Mouse (Mus musculus) monocyte, adult 2 months (primary cell): ENCODE measurements around the gene Patz1.

Experiments used
- DNase-seq, 2 experiments: peaks; one replicate each; pipeline ENCODE4 v3.0.0; 2022; ENCODE audit warnings: low spot score in 2 of 2, low read depth in 1 of 2

The Patz1 gene

DNA sequence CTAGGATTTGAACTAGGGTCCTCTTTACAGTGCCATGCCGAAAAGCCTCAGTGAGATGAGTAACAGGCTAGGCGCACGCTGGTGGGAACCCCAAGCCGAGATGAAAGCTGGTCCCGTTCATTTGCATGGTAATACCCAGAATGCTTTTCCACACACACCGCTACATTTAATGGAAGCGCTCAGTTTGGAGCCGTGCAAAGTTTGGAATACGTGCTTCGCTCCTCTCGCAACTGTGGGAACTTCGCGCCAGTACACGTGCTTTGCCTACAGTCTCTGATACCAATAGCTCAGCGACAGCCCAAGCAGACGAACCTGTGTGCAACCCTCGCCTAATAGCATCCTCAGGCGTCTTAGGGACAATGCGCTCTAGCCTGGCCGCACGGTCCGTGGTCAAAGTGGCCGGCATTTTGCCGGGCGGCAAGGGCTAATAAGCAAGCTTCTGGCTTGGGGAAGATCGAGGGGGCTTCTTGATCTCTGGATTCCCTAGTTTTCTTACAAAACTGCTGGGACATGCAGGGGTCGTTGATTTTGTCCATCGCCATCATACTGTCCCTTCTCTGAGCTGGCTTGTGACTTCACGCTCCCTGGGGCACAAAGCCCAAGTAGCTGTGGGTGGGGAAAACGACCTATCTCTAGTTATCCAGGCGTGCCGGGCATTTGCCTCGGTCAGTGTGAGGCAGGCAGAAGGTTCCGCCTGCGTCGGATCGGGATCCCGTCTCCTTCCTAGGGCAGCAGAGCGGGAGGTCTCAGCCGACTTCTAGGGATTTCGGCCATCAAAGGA lies at the start of gene Patz1:
Gene Patz1, plus strand, starts transcription at position 354 of the 781 bp plus-strand sequence.
- peak in 1 of 2 experiments; percentile 12 for DNase-seq

DNA sequence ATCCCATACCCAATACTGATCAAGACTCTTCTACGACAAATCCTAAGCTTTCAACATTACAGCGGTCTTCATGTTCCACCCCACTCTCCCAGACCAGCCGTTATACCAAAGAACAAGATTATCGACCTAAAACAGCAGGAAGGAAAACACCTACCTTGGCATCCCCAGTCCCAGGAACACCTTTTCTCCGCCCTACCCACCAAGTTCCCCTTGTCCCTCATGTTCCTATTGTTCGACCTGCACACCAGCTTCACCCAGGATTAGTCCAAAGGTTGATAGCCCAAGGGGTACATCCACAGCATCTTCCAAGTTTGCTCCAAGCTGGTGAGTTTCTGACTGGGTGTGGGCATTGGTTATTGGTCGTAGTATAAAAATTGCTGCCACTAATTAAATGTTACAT lies 46.3 kb upstream of the Patz1 start:
- DNase-seq = no peak

DNA sequence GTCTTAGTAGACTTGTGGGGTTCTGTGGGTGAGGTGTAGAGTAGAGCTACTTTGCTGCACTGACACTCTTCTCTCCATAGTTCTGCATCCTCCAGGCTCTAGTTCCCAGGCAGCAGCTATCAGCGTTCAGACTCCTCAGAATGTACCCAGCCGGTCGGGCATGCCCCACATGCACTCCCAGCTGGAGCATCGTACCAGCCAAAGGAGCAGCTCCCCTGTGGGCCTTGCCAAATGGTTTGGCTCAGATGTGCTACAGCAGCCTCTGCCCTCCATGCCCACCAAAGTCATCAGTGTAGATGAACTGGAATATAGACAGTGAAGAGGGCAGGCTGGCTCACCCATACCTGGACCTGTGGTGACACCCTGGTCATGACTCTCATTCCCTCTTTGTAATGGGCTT lies 44.9 kb upstream of the Patz1 start:
- no peak for DNase-seq

DNA sequence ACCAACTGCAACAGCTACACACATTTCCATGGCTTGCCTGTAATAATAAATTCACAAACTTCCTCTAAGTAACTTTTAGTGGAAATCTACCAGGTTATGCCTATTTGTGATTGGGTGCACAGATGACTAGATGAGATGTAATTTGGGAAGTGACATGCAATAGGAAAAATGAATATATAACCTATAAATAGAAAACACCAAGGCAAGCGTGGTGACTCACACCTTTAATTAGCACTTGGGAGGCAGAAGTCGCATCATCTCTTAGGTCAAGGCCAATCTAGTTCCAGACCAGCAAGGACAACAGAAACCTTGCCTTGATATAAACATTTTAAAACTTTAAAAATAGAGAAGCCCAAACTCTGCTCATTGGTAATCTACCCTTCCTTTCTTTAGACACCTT lies 41.3 kb upstream of the Patz1 start:
- no peak for DNase-seq

DNA sequence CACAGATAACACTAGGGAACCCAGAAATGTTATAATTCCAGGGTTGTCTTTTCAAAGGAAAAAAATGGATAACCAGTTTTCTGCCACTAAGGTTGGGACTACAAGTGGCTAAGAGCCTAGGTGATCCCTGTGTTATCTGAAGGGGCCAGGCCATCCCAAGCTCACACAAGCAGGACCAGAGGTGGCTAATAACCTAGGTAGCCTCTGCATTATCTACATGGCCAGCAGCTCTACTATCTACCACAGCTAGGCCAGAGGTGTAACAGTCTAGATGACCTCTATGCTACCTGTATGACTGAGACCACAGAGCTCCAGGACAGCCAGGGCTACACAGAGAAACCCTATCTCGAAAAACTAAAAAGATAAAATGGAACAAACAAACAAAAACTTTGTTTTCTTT lies 29.1 kb upstream of the Patz1 start:
- DNase-seq = no peak

DNA sequence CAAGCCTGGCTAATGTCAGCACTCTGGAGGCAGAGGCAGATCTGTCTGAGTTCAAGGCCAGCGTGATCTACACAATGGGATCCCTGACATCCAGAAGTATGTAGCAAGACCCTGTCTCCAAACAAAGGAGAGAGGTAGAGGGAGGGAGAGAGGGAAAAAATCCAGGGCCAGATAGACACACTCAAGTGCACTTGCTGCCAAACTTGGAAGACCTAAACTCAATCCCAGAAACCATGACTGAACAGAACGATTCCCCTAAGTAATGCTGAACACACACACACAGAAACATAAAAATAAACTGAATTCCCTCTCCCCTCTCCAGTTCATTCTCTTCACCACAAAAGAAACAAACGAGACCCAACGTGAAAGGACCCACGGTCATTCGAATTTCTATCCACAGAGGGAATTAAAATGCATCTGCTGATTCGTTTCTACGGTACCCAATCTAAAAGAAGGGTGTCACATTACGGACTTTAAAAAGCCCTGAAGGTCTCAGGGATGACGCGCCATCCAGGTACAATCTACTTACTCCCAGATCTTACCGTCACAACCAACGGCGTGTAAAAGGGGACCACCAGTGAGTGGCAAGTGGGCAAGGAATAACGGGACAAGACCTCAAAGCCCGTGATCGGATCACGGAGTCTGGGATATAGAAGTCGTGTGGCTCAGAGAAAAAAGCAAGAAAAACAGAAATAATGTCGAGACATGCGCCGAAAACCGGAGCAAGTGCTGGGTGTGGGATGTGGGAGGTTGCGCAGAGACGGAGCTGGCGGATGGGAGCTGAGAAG lies 23.2 kb upstream of the Patz1 start:
- no peak for DNase-seq

DNA sequence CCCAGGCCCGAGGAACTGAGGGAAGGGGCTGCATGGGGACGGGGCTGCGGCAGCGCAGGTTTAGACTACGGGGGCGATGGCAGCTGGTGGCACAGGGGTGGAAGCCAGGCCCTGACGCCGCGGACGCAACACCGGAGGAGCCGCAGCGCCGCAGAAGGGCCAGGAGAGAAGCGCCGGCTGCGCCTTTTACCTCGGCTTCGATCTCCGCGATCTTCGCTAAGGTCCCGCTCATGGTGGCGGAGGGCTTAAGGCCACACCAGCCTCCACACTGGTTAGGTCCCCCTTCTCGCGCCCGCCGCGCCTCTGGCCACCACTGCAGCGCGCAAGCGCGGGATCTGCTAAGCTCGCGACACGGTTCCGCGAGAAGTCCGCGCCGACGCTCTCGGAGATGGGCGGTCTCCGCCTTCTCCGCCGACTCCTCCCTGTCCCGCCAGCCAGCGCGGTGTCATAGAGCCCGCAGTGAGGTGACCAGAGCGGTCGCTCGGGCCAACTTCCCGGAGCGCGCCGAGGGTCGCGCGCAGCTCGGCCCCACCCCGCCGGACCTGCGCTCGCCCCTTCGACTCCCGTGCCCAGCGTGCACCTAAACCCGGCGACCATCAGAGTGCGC lies 22.5 kb upstream of the Patz1 start, which contains the start of gene Drg1:
Gene Drg1, minus strand, starts transcription at position 337 of the 607 bp plus-strand sequence.
- DNase-seq = peak; percentile 67 to 86

DNA sequence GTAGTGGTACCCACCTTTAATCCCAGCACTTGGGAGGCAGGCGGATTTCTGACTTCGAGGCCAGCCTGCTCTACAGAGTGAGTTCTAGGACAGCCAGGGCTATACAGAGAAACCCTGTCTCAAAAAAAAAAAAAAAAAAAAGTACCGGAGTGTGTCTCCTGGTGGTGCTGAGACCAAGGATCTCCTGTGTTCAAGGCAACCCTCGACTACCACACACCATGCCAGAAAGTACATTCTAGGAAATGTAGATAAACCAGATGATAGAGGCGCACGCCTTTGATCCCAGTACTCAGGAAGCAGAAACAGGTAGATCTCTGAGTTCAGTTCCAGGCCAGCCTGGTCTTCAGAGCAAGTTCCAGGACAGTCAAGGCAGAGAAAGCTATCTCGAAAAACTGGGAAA lies 21.5 kb upstream of the Patz1 start:
- no peak for DNase-seq

DNA sequence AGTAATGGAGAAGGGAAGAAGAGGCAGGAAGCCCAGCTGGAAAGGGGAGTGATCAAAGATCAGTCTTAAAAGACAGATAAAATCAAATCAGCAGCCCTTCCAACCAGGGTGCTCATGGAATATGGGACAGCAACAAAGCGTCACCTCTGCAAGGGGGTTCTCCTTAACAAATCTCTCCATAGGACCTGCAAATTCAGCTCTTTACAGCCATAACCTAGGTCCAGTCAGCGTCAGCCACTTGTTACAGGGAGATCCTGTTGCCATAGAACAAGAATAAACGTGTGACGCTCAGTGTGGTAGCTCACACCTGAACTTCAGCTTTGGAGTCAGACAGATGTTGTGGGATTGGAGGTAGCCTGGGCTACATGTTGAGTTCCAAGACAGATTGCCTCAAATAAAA lies 19.4 kb upstream of the Patz1 start:
- no peak for DNase-seq

DNA sequence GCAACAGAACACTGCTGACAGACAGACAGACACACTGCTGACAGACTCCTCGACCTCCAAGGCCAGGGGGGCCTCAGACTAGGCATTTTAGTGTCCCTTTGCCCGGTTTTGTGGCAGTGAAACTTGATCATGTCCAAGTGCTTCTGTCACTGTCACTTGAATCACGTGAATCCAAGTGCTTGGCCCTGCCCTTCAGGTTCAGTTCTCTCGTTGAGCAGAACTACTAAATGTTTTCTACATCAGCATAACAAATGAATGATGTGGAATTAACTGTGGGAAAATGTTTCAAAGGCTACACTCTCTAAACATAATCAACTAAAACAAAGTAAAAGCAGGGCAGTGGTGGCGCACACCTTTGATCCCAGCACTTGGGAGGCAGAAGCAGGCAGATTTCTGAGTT lies 10.3 kb upstream of the Patz1 start:
- DNase-seq = no peak

DNA sequence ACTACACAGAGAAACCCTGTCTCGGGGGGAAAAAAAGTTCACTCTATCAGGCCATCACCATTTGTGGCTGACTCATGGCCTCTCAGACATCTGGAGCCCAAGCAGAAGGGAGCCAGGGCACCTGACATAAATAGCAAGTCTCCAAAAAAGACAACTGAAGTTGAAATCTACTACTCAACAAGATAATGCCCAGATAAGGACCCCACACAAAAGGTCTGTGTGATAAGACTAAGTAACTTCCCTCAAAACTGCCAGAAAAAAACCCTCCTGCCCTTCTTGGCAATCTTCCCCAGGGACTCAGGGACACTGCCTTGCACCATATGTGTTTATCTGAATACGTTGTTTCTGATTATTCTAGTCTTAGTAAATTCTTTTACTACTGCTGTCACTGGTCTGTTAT lies 8.9 kb upstream of the Patz1 start:
- no peak for DNase-seq

DNA sequence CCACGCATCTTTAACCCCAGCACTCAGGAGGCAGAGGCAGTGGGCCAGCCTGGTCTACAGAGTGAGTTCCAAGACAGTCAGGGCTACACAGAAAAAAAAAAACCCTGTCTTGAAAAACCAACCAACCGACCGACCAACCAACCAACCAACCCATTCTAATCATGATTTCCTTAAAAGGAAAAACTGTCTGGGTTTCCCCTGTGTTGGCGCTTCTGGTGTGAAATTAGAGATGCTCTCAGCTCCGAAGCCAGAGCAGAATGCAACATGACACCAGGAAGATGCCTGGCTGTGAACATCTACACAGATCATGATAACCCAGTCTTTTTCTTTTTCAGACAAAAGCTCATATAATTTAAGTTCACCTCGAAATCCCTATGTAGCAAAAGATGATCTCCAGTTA lies 5.8 kb upstream of the Patz1 start:
- no peak for DNase-seq

DNA sequence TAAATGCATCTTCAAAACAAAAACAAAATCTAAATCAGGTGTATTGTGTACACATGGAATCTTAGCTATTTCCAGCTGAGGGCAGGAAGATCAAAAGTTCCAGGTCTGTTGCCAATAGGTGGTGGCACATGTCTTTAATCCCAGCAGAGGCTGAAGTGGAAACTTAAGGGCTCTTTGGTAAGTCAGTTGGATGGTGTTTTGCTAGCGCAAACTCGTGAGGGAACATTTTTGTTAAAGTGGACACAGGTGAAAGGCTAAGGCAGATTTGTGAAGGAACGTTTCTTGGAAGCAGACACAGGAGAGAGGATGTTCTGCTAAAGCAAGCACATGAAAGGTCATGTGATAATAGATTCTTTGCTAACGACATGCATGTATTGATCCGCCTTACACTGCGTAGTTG lies 5.0 kb upstream of the Patz1 start:
- no peak for DNase-seq

DNA sequence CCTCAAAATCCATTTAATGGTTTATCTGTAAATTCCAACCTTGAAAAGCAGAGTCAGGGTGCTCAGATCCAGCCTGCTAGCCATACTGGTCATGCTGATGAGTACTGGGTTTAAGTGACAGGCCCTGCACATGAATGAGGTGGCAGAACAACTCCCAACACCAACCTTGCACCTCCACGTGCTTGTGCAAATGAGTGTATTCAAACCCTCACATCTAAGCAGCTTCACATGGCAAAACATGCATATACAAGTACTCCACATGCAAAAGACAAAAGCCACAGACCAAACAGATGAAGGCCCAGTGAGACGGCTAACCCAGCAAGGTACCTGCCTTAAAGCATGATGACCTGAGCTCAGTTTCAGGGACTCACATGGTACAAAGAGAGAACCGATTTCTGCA lies 2.7 kb upstream of the Patz1 start:
- DNase-seq = no peak

DNA sequence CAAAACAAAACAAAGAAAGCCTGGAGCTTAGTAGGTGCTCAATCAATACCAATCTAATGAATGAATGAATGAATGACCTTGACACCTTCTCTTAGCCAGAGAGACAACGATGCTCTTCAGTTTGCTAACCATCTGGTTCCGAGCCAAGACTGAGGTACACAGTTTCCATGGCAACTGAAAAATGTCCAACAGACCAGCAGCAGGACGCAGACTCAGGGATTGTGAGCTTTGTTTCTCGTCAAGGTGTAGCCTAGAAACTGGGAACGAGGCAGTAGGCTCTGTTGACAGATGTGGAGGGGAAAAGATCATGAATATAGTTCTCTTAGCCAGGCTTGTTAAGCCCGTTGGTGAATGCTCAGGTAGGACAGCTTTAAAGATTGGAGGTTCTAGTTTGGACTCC lies 1.5 kb upstream of the Patz1 start:
- DNase-seq = no peak

DNA sequence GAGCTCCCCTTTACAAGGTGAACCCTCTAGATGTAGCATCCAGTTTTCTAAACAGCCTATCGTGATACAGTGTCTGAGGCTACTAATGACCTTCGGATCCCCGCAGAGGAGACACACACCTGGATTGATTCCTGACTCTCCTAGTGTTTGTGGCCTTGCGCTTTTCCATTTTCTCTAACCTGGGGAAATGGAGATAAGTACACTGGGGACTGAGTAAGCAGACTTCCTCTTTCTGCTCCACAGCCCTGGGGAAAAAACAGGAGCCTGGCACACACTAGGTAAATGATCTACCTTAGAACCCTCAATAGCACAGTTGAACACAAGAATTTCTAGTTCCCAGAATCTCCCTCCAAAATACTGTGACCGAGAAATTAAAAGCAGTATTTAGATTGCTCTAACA lies 753 bp upstream of the Patz1 start:
- DNase-seq = no peak

DNA sequence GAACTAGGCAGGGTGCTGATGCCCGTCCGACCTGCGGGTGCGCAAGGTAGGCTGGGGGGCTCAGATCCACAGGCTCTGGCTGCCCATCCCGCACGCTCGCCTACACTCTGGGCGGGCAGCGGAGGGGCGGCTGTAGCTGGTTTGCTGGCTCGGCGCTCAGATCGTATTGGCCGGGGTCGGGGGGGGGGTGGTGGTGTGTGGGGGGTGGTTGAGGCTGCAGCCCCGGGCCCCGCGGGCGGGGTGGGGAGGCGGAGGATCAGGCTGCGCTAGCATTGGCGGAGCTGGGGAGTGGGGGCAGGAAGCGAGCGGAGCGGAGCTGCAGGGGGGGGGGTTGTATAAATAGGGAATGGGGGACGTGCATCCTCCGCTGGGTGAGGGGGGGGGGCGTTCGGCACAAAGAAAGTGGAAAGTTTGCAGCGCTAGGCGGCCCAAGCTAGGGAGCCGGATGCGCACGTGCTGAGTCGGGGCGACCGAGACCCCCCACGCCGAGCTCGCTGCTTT lies 678 bp downstream of the Patz1 start:
- no peak for DNase-seq

DNA sequence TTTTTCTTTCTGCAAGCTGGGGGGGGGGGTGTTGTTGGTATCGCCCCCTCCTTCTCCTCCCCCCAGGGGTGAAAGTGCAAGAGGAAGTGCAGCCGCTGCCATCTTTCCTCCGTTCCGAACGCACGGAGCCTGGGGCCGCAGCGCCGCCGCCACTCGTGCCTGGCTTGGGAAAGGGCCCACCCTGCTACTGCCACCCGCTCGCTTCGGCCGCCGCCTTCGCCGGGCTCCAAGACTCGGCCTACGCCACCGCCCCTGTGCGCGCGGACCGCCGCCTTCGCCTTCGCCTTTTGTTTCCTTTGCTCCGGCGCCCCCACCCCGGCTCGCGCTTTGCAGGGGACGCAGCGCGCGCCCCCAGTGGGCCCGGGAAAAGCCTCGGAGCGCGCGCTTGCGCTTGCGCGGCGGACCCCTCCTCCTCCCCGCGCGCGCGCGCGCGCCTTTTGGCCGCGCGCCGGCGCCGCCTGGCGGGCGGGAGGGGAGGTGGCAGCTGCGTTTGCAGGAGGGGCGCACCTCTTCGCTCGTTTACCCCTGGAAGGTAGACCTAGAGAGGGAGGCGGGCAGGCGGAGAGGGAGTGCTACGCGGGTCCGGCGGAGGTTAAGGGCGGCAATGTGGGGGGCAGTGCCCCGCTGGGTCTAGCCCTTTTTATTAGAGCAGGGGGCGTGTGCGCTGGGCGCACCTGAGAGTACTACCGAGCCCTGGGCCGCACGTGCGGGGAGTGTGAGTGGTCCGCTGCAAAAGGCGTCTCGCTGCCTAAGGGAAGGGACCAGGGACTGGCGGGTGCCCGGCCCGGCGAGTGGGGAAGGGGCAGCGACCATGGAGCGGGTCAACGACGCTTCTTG lies 1.3 kb downstream of the Patz1 start:
- DNase-seq = peak; percentile 20 to 69

DNA sequence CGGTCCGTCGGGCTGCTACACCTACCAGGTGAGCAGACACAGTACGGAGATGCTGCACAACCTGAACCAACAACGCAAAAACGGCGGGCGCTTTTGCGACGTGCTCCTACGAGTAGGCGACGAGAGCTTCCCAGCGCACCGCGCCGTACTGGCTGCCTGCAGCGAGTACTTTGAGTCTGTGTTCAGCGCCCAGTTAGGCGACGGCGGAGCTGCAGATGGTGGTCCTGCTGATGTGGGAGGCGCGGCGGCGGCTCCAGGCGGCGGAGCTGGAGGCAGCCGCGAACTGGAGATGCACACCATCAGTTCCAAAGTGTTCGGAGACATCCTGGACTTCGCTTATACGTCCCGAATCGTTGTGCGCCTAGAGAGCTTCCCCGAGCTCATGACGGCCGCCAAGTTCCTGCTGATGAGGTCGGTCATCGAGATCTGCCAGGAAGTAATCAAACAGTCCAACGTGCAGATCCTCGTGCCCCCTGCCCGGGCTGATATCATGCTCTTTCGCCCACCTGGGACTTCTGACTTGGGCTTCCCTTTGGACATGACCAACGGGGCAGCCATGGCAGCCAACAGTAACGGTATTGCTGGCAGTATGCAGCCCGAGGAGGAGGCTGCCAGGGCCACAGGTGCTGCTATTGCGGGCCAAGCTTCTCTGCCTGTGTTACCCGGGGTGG lies 2.1 kb downstream of the Patz1 start:
- DNase-seq = peak; percentile 10 to 15

DNA sequence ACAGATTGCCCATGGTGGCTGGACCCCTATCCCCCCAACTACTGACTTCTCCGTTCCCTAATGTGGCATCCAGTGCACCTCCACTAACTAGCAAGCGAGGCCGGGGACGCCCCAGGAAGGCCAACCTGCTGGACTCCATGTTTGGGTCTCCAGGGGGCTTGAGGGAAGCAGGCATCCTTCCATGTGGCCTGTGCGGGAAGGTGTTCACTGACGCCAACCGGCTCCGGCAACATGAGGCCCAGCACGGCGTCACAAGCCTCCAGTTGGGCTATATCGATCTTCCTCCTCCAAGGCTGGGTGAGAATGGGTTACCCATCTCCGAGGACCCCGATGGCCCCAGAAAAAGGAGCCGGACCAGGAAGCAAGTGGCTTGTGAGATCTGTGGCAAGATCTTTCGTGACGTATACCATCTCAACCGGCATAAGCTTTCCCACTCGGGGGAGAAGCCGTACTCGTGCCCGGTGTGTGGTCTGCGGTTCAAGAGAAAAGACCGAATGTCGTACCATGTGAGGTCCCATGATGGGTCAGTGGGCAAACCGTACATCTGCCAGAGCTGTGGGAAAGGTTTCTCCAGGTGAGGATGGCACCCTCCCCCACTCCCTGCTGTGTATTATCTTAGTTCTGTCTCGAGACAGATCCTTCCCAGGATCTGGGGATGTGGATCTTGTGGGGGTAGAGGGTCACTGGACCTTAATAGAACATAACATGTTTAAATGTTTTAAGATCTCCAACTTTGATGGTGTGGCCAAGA lies 2.8 kb downstream of the Patz1 start:
- DNase-seq = peak in 1 of 2 experiments; percentile 28
